Mouse (Mus musculus) midbrain, embryonic 13.5 days (tissue): ENCODE results near the gene Krt7. TPM values are rescaled to one million over a fixed set of nuclear protein-coding genes. Genes with fewer than 3 reads are reported as not detected.
A peak's percentile ranks its signal among the peaks of the same experiment; 100 is the strongest.

ENCODE experiments used
- ATAC-seq: fragments of 200-750 bp; cut with Nextera tagmentation; 2 replicates; pipeline ENCODE4 v1.8.0; 2017; ENCODE audit warnings: mild to moderate bottlenecking, moderate TSS enrichment, moderate library complexity
- H3K27ac ChIP-seq: fragments of 300-500 bp; sonication (generic); 2 replicates; pipeline ENCODE4 v1.5.1; 2015; ENCODE audit warnings: inconsistent platforms, mild to moderate bottlenecking, moderate library complexity
- H3K27me3 ChIP-seq: fragments of 300-500 bp; sonication (generic); 2 replicates; pipeline ENCODE4 v1.6.1; 2015; ENCODE audit warnings: mild to moderate bottlenecking, inconsistent platforms
- H3K36me3 ChIP-seq: fragments of 300-500 bp; sonication (generic); 2 replicates; pipeline ENCODE4 v1.6.1; 2015; ENCODE audit warnings: mild to moderate bottlenecking, inconsistent platforms
- H3K4me1 ChIP-seq: fragments of 300-500 bp; sonication (generic); replicated peaks from 2 replicates; pipeline ENCODE4 v1.6.1; 2015; ENCODE audit warnings: inconsistent platforms
- H3K4me2 ChIP-seq: fragments of 300-500 bp; sonication (generic); replicated peaks from 2 replicates; pipeline ENCODE4 v1.6.1; 2015; ENCODE audit warnings: moderate library complexity, mild to moderate bottlenecking, inconsistent platforms
- H3K4me3 ChIP-seq: fragments of 300-500 bp; sonication (generic); replicated peaks from 2 replicates; pipeline ENCODE4 v1.5.1; 2015; ENCODE audit warnings: mild to moderate bottlenecking, inconsistent platforms
- H3K9ac ChIP-seq: fragments of 300-500 bp; sonication (generic); replicated peaks from 2 replicates; pipeline ENCODE4 v1.6.1; 2015; ENCODE audit warnings: mild to moderate bottlenecking, inconsistent platforms
- H3K9me3 ChIP-seq: fragments of 300-500 bp; sonication (generic); 2 replicates; pipeline ENCODE4 v1.6.1; 2016; ENCODE audit warnings: mild to moderate bottlenecking, inconsistent platforms
- WGBS: fragments of 180-500 bp; shearing (Covaris S2); methylation state at CpG from one replicate; pipeline ENCODE4 v1.1.7; 2015; 5-methylcytosine and 5-hydroxymethylcytosine counted together
- polyA plus RNA-seq: library from polyadenylated mRNA; unstranded; fragments of >200 nt; fragmentation: Nextera tagmentation; extraction: Ambion mirVana; gene quantifications from 2 replicates; pipeline ENCODE4 v1.2.1, GENCODE M21; 2015

Krt7 gene
- polyA plus RNA-seq, 1 experiment from 2014 or later, result 0.05 TPM

- Histone ChIP-seq H3K9ac (no peak overlapping the region), H3K27ac (no peak overlapping the region), H3K4me1 (no peaks in the 10 kb centered on the region), H3K4me3 (no peak overlapping the region), H3K4me2 (no peak overlapping the region), H3K27me3 (peaks cover 22% of the 10 kb centered on the region), H3K36me3 (no peaks in the 10 kb centered on the region), H3K9me3 (no peaks in the 10 kb centered on the region)
- ATAC-seq, result no peak
- 56% methylated on average over 7 of the region's 7 CpGs for WGBS
These were observed 3.2 kb downstream of the Krt7 start for GRCm38 (mm10) chr15:101413916-101414635.

- no peak overlapping the region for H3K9ac ChIP-seq
- peaks cover 22% of the 10 kb centered on the region for H3K27me3 ChIP-seq
- no peak overlapping the region for H3K27ac ChIP-seq
- ATAC-seq, result no peak
- WGBS, result 44% methylated on average over 10 of the region's 11 CpGs
- H3K9me3 ChIP-seq, result no peaks in the 10 kb centered on the region
- no peaks in the 10 kb centered on the region for H3K36me3 ChIP-seq
- no peaks in the 10 kb centered on the region for H3K4me1 ChIP-seq
- no peak overlapping the region for H3K4me2 ChIP-seq
- H3K4me3 ChIP-seq, result no peak overlapping the region
These were observed 4.1 kb downstream of the Krt7 start for GRCm38 (mm10) chr15:101414807-101415565.

GRCm38 (mm10) chr15:101418950-101419349, 8.1 kb downstream of the Krt7 start:
- 85% methylated on average over 4 of the region's 4 CpGs for WGBS
- no peak overlapping the region for H3K4me2 ChIP-seq
- H3K4me3 ChIP-seq, result no peak overlapping the region
- no peak overlapping the region for H3K27ac ChIP-seq
- no peaks in the 10 kb centered on the region for H3K27me3 ChIP-seq
- no peaks in the 10 kb centered on the region for H3K36me3 ChIP-seq
- no peak overlapping the region for H3K9ac ChIP-seq
- H3K9me3 ChIP-seq, result no peaks in the 10 kb centered on the region
- ATAC-seq, result no peak
- H3K4me1 ChIP-seq, result no peaks in the 10 kb centered on the region

- H3K9ac ChIP-seq, result no peak overlapping the region
- no peak for ATAC-seq
- no peaks in the 10 kb centered on the region for H3K4me1 ChIP-seq
- 54% methylated on average over 5 of the region's 6 CpGs for WGBS
- H3K36me3 ChIP-seq, result no peaks in the 10 kb centered on the region
- H3K4me3 ChIP-seq, result no peak overlapping the region
- no peaks in the 10 kb centered on the region for H3K27me3 ChIP-seq
- no peaks in the 10 kb centered on the region for H3K9me3 ChIP-seq
- no peak overlapping the region for H3K27ac ChIP-seq
- H3K4me2 ChIP-seq, result no peak overlapping the region
These were observed 10.1 kb downstream of the Krt7 start for GRCm38 (mm10) chr15:101420903-101421302.

DNA sequence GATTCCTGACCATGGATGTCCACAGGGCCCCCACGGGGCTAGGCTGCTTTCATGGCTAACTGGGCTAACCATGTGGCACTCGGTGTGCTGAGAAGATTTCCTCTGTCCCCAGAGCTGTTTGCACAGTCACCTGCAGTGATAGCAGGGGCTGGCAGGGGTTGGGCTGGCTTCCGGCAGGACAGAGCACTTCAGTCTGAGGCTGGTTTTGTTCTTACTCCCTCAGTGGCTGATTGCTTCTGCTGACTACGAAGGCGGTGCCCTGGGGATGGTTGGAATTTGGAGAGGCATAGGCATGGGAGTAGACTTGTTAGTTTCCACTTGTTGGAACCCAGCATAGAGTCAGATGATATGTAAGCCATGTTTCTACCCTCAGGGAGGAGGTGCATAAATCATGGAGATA, 14.1 kb downstream of the Krt7 start:
- H3K9me3 ChIP-seq, result no peaks in the 10 kb centered on the region
- no peak overlapping the region for H3K9ac ChIP-seq
- no peak overlapping the region for H3K4me3 ChIP-seq
- H3K27me3 ChIP-seq, result no peaks in the 10 kb centered on the region
- WGBS, result 26% methylated on average over 5 of the region's 5 CpGs
- no peaks in the 10 kb centered on the region for H3K4me1 ChIP-seq
- no peaks in the 10 kb centered on the region for H3K36me3 ChIP-seq
- ATAC-seq, result no peak
- H3K27ac ChIP-seq, result no peak overlapping the region
- H3K4me2 ChIP-seq, result no peak overlapping the region

DNA sequence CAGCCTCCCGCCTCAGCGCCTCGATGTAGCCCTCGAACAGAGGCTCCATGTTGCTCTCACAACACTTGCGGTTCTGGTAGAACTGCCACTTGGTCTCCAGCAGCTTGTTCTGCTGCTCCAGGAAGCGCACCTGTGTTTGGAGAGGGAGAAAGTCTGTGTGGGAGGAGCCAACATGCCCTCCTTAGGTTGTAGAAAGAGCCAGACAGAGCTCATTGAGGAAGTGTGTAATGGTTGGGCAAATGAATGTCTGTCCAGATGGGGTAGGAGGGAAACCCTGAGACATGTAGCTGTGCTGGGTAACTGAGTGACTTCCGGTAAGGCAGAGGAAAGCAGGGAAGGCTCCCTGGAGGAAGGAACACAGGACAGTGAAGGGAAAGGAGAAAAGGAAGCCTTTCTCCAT, 25.8 kb downstream of the Krt7 start:
- Histone ChIP-seq H3K9me3 (no peaks in the 10 kb centered on the region), H3K4me3 (no peak overlapping the region), H3K9ac (no peak overlapping the region), H3K4me1 (peaks cover 8% of the 10 kb centered on the region), H3K4me2 (no peak overlapping the region), H3K27me3 (peaks cover 38% of the 10 kb centered on the region), H3K36me3 (no peaks in the 10 kb centered on the region), H3K27ac (no peak overlapping the region)
- ATAC-seq, result no peak
- 90% methylated on average over 7 of the region's 7 CpGs for WGBS

- Histone ChIP-seq H3K9ac (peak within 1 kb of the TSS; percentile 50), H3K27ac (no peak within 1 kb of the TSS), H3K27me3 (peaks cover 35% of the 10 kb centered on the region), H3K4me1 (peaks cover 8% of the 10 kb centered on the region), H3K9me3 (no peaks in the 10 kb centered on the region), H3K4me2 (peak within 1 kb of the TSS; percentile 68), H3K36me3 (no peaks in the 10 kb centered on the region), H3K4me3 (peak within 1 kb of the TSS; percentile 43)
- no peak for ATAC-seq
- under 1% methylated on average over 34 of the region's 34 CpGs for WGBS
These were observed 27.7 kb downstream of the Krt7 start, which contains the start of gene Krt87 for GRCm38 (mm10) chr15:101438555-101438954. Krt87 (minus strand) TSS chr15:101438804.

- 86% methylated on average over 4 of the region's 4 CpGs for WGBS
- no peak overlapping the region for H3K4me3 ChIP-seq
- peaks cover 35% of the 10 kb centered on the region for H3K27me3 ChIP-seq
- H3K27ac ChIP-seq, result no peak overlapping the region
- H3K36me3 ChIP-seq, result no peaks in the 10 kb centered on the region
- no peak for ATAC-seq
- H3K4me2 ChIP-seq, result no peak overlapping the region
- no peak overlapping the region for H3K9ac ChIP-seq
- H3K9me3 ChIP-seq, result no peaks in the 10 kb centered on the region
- peaks cover 8% of the 10 kb centered on the region for H3K4me1 ChIP-seq
These were observed 30.0 kb downstream of the Krt7 start for GRCm38 (mm10) chr15:101440837-101441236.

DNA sequence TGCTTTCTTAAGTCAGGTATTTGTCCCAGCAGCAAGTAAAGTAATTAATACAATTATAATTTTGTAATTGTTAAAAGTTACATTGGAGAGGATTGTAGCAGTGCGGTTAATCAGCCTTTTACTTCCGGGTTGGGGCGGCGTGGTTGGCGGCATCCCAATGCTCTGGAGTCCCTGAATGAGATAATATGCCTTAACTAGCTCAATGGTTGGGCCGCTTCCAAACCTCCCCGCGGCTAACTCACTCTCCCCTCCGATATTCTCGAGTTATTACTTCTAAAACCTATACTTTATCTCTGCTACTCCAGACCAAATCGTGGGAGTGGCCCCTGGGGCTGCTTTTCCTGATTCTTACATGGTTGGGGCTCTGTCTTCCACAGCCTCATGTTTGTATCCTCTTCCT, 35.7 kb downstream of the Krt7 start:
- Histone ChIP-seq H3K9ac (no peak overlapping the region), H3K4me2 (no peak overlapping the region), H3K27ac (no peak overlapping the region), H3K27me3 (no peaks in the 10 kb centered on the region), H3K36me3 (no peaks in the 10 kb centered on the region), H3K4me1 (no peaks in the 10 kb centered on the region), H3K9me3 (no peaks in the 10 kb centered on the region), H3K4me3 (no peak overlapping the region)
- no peak for ATAC-seq
- WGBS, result 80% methylated on average over 11 of the region's 11 CpGs

GRCm38 (mm10) chr15:101447444-101447843, 36.6 kb downstream of the Krt7 start, which contains the start of gene Krt88:
Krt88 (plus strand) TSS chr15:101447744.
- ATAC-seq, result no peak
- no peaks in the 10 kb centered on the region for H3K9me3 ChIP-seq
- no peak within 1 kb of the TSS for H3K4me2 ChIP-seq
- WGBS, result 75% methylated on average over 2 of the region's 2 CpGs
- no peak within 1 kb of the TSS for H3K4me3 ChIP-seq
- H3K9ac ChIP-seq, result no peak within 1 kb of the TSS
- no peak within 1 kb of the TSS for H3K27ac ChIP-seq
- H3K36me3 ChIP-seq, result no peaks in the 10 kb centered on the region
- no peaks in the 10 kb centered on the region for H3K4me1 ChIP-seq
- H3K27me3 ChIP-seq, result no peaks in the 10 kb centered on the region

DNA sequence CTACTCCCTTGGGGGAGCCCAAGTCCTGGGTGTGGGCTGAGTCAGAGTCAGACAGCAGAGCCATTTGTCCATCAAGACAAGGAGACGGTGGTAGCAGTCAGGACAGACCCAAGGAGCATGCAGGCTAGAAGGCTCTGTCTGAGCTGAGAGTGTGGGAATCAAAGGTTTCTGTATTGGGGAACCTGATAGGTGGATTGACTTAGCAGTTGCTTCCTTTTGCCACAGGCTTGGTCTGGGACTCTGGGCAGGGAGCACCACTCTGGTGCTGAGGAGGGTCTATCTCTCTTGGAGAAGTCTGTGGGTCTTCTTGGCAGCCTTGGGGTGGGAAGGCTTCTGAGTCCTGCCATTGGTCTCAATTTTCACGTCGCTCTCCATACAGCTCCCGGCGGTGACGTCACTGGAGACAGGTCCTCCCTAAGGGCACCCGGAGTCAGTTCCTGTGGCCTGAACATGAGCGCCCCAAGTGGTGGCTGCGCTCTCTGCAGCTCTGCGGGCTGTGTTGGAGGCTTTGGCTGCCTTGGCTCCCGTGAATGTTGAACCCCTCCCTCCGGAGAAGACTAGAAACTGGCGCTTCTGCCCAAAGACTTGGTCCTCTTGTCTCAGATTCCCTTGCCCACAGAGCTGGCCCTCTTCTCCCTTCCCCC, 42.4 kb downstream of the Krt7 start:
- Histone ChIP-seq H3K4me1 (peaks cover 1% of the 10 kb centered on the region; the same call in 1 of the 2 replicates), H3K27ac (no peak overlapping the region), H3K9me3 (0 out of 2 replicates have a peak, but pooled peaks cover 2% of the 10 kb centered on the region), H3K4me2 (0 out of 2 replicates have a peak overlapping the region, but pooled peaks have one; percentile 28), H3K36me3 (no peaks in the 10 kb centered on the region), H3K4me3 (no peak overlapping the region), H3K9ac (no peak overlapping the region), H3K27me3 (no peaks in the 10 kb centered on the region)
- ATAC-seq, result 0 out of 2 replicates have a peak, but pooled peaks have one; percentile 27
- 7% methylated on average over 13 of the region's 13 CpGs for WGBS

DNA sequence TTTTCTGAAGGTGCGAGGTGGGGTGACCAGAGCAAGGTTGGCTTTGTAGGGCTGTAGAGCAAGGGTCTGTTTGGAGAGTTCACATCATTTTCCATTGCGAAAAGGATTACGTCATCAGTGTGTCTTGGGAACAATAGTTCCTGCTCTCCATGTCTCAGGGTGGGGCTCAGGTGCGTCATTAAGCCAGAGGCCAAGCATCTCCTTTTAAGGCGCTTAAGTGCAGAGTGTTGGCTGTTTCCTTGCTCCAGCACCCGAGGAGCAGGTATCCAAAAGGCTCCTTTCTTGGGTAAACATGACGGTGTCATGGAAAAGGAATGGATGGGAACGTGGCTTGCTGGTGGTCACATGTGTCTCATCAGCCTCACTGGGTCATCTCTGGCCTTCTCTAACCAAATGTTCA, 43.9 kb downstream of the Krt7 start:
- no peak for ATAC-seq
- WGBS, result 92% methylated on average over 8 of the region's 8 CpGs
- no peak overlapping the region for H3K4me2 ChIP-seq

More for the DNA sequence above, 43.9 kb downstream of the Krt7 start:
- H3K36me3 ChIP-seq, result no peaks in the 10 kb centered on the region
- peaks cover 10% of the 10 kb centered on the region for H3K4me1 ChIP-seq
- no peak overlapping the region for H3K4me3 ChIP-seq
- no peak overlapping the region for H3K9ac ChIP-seq
- H3K27ac ChIP-seq, result no peak overlapping the region
- H3K9me3 ChIP-seq, result 0 out of 2 replicates have a peak, but pooled peaks cover 2% of the 10 kb centered on the region
- H3K27me3 ChIP-seq, result no peaks in the 10 kb centered on the region
